Mouse (Mus musculus): ENCODE data around the gene Aldh2. TPM values are rescaled to one million over a fixed set of nuclear protein-coding genes. Genes with fewer than 3 reads are reported as not detected.
"Not testable (repeated sequence)": the region's sequence is repeated elsewhere in the genome, so short reads cannot be mapped to it uniquely, and the experiment has no call there.

The Aldh2 gene
- total and polyA plus RNA-seq, 2 experiments from 2014 or later = 77.2 to 115 TPM

- no peaks in the 10 kb centered on the region for H3K9me3 ChIP-seq (ENCODE audit: low read length)
- no peak overlapping the region for H3K4me3 ChIP-seq (ENCODE audit: low read depth, low read length)
- no peak for ATAC-seq
- no peak overlapping the region for H3K27ac ChIP-seq (ENCODE audit: low read depth, low read length)
- WGBS = 79% methylated on average over 3 of the region's 3 CpGs
- H3K9ac ChIP-seq = no peak overlapping the region
- H3K27me3 ChIP-seq (ENCODE audit: insufficient read depth, low read length) = no peaks in the 10 kb centered on the region
- no peaks in the 10 kb centered on the region for H3K36me3 ChIP-seq (ENCODE audit: insufficient read depth)
- H3K4me2 ChIP-seq (ENCODE audit: low read depth) = no peak overlapping the region
- TF ChIP-seq CTCF (IDR thresholded peaks at IDR 0.05; ENCODE audit: low read depth) = no peak
- no peak for DNase-seq
- H3K4me1 ChIP-seq (ENCODE audit: insufficient read depth) = peaks cover 8% of the 10 kb centered on the region; the same call in 1 of the 2 replicates
Observed at GRCm38 (mm10) chr5:121623241-121623640, 29.6 kb upstream of the Aldh2 start.

GRCm38 (mm10) chr5:121621102-121621501, 27.5 kb upstream of the Aldh2 start:
- no peak for ATAC-seq
- Histone ChIP-seq H3K9me3 (ENCODE audit: low read length) (no peaks in the 10 kb centered on the region), H3K4me2 (ENCODE audit: low read depth) (no peak overlapping the region), H3K4me3 (ENCODE audit: low read depth, low read length) (no peak overlapping the region), H3K27me3 (ENCODE audit: insufficient read depth, low read length) (no peaks in the 10 kb centered on the region), H3K27ac (ENCODE audit: low read depth, low read length) (no peak overlapping the region), H3K4me1 (ENCODE audit: insufficient read depth) (peaks cover 8% of the 10 kb centered on the region; the same call in 1 of the 2 replicates), H3K36me3 (ENCODE audit: insufficient read depth) (no peaks in the 10 kb centered on the region), H3K9ac (no peak overlapping the region)
- WGBS = 97% methylated on average over 5 of the region's 5 CpGs
- no peak for DNase-seq
- TF ChIP-seq CTCF (IDR thresholded peaks at IDR 0.05; ENCODE audit: low read depth) = no peak

GRCm38 (mm10) chr5:121618592-121619513, 25.2 kb upstream of the Aldh2 start, which contains the start of gene Acad12:
TSS of gene Acad12 (minus strand) at chr5:121618938.
- Histone ChIP-seq H3K36me3 (ENCODE audit: insufficient read depth) (no peaks in the 10 kb centered on the region), H3K9ac (peak within 1 kb of the TSS; percentile 76), H3K27me3 (ENCODE audit: insufficient read depth, low read length) (no peaks in the 10 kb centered on the region), H3K27ac (ENCODE audit: low read depth, low read length) (peak within 1 kb of the TSS; percentile 78), H3K4me2 (ENCODE audit: low read depth) (peak within 1 kb of the TSS; percentile 82), H3K9me3 (ENCODE audit: low read length) (no peaks in the 10 kb centered on the region), H3K4me3 (ENCODE audit: low read depth, low read length) (peak within 1 kb of the TSS; percentile 81), H3K4me1 (ENCODE audit: insufficient read depth) (peaks cover 8% of the 10 kb centered on the region; the same call in 1 of the 2 replicates)
- WGBS = under 1% methylated on average over 56 of the region's 58 CpGs
- ATAC-seq = peak; percentile 87
- peak; percentile 90 for DNase-seq
- TF ChIP-seq CTCF (IDR thresholded peaks at IDR 0.05; ENCODE audit: low read depth) = peak; percentile 36; the same call in 1 of the 2 replicates

- WGBS = 87% methylated on average over 3 of the region's 3 CpGs
Observed at GRCm38 (mm10) chr5:121614921-121615320, 21.3 kb upstream of the Aldh2 start.

GRCm38 (mm10) chr5:121612036-121612435, 18.4 kb upstream of the Aldh2 start:
- DNase-seq (no peak), ATAC-seq (no peak)
- Histone ChIP-seq H3K4me1 (ENCODE audit: insufficient read depth) (no peaks in the 10 kb centered on the region), H3K9ac (no peak overlapping the region), H3K4me2 (ENCODE audit: low read depth) (no peak overlapping the region), H3K27ac (ENCODE audit: low read depth, low read length) (no peak overlapping the region), H3K27me3 (ENCODE audit: insufficient read depth, low read length) (no peaks in the 10 kb centered on the region), H3K9me3 (ENCODE audit: low read length) (no peaks in the 10 kb centered on the region), H3K36me3 (ENCODE audit: insufficient read depth) (no peaks in the 10 kb centered on the region), H3K4me3 (ENCODE audit: low read depth, low read length) (no peak overlapping the region)
- no peak for TF ChIP-seq CTCF (IDR thresholded peaks at IDR 0.05; ENCODE audit: low read depth)
- WGBS = 88% methylated on average over 6 of the region's 6 CpGs

More at GRCm38 (mm10) chr5:121614921-121615320, 21.3 kb upstream of the Aldh2 start:
- not testable (repeated sequence) for H3K27me3 ChIP-seq (ENCODE audit: insufficient read depth, low read length); ATAC-seq; H3K27ac ChIP-seq (ENCODE audit: low read depth, low read length); H3K4me2 ChIP-seq (ENCODE audit: low read depth); H3K9ac ChIP-seq; H3K36me3 ChIP-seq (ENCODE audit: insufficient read depth); H3K9me3 ChIP-seq (ENCODE audit: low read length); H3K4me1 ChIP-seq (ENCODE audit: insufficient read depth); DNase-seq; H3K4me3 ChIP-seq (ENCODE audit: low read depth, low read length)

GRCm38 (mm10) chr5:121609556-121610135, 16.0 kb upstream of the Aldh2 start:
- H3K4me1 ChIP-seq (ENCODE audit: insufficient read depth); H3K4me3 ChIP-seq (ENCODE audit: low read depth, low read length); DNase-seq; H3K36me3 ChIP-seq (ENCODE audit: insufficient read depth); H3K27me3 ChIP-seq (ENCODE audit: insufficient read depth, low read length); H3K4me2 ChIP-seq (ENCODE audit: low read depth); H3K9me3 ChIP-seq (ENCODE audit: low read length); ATAC-seq; H3K9ac ChIP-seq; H3K27ac ChIP-seq (ENCODE audit: low read depth, low read length): not testable (repeated sequence)
- WGBS = 49% methylated on average over 7 of the region's 8 CpGs

- no peaks in the 10 kb centered on the region for H3K36me3 ChIP-seq (ENCODE audit: insufficient read depth)
- H3K4me2 ChIP-seq (ENCODE audit: low read depth) = no peak overlapping the region
- no peaks in the 10 kb centered on the region for H3K4me1 ChIP-seq (ENCODE audit: insufficient read depth)
- no peak overlapping the region for H3K9ac ChIP-seq
- H3K27me3 ChIP-seq (ENCODE audit: insufficient read depth, low read length) = no peaks in the 10 kb centered on the region
- TF ChIP-seq CTCF (IDR thresholded peaks at IDR 0.05; ENCODE audit: low read depth) = peak; percentile 77
- peak; percentile 45 for DNase-seq
- H3K27ac ChIP-seq (ENCODE audit: low read depth, low read length) = no peak overlapping the region
- 2% methylated on average over 2 of the region's 2 CpGs for WGBS
- no peak overlapping the region for H3K4me3 ChIP-seq (ENCODE audit: low read depth, low read length)
- H3K9me3 ChIP-seq (ENCODE audit: low read length) = no peaks in the 10 kb centered on the region
- no peak for ATAC-seq
Observed at GRCm38 (mm10) chr5:121606151-121606550, 12.5 kb upstream of the Aldh2 start.

- H3K9me3 ChIP-seq (ENCODE audit: low read length); H3K4me1 ChIP-seq (ENCODE audit: insufficient read depth); H3K9ac ChIP-seq; ATAC-seq; H3K4me3 ChIP-seq (ENCODE audit: low read depth, low read length); H3K27ac ChIP-seq (ENCODE audit: low read depth, low read length); H3K4me2 ChIP-seq (ENCODE audit: low read depth); H3K36me3 ChIP-seq (ENCODE audit: insufficient read depth); H3K27me3 ChIP-seq (ENCODE audit: insufficient read depth, low read length); DNase-seq: not testable (repeated sequence)
- 94% methylated on average over 1 of the region's 1 CpGs for WGBS
Observed at GRCm38 (mm10) chr5:121603815-121604214, 10.2 kb upstream of the Aldh2 start.

All from forebrain, postnatal 0 days (tissue).